Mouse (Mus musculus) retina, postnatal 1 day (tissue): ENCODE data around the gene Tldc2.

Source experiments
- DNase-seq: peaks from one replicate; pipeline ENCODE4 v3.0.0-alpha.2; 2012

Gene Tldc2

GRCm38 (mm10) chr2:157086796-157087195 lies at the start of gene Tldc2:
Tldc2 (plus strand) TSS chr2:157087055.
- no peak for DNase-seq

GRCm38 (mm10) chr2:157037303-157037702 lies 49.6 kb upstream of the Tldc2 start:
- no peak for DNase-seq

GRCm38 (mm10) chr2:157039900-157040648 lies 46.8 kb upstream of the Tldc2 start:
- DNase-seq, result no peak

GRCm38 (mm10) chr2:157040649-157041046 lies 46.2 kb upstream of the Tldc2 start:
- DNase-seq, result no peak

GRCm38 (mm10) chr2:157041421-157041820 lies 45.4 kb upstream of the Tldc2 start:
- DNase-seq, result no peak

- no peak for DNase-seq
Observed at GRCm38 (mm10) chr2:157043556-157043955, 43.3 kb upstream of the Tldc2 start.

- peak; percentile 32 for DNase-seq
Observed at GRCm38 (mm10) chr2:157043987-157044386, 42.9 kb upstream of the Tldc2 start.

GRCm38 (mm10) chr2:157045932-157046331 lies 40.9 kb upstream of the Tldc2 start:
- no peak for DNase-seq

GRCm38 (mm10) chr2:157046956-157047355 lies 39.9 kb upstream of the Tldc2 start:
- DNase-seq, result no peak

GRCm38 (mm10) chr2:157048395-157049181 lies 38.3 kb upstream of the Tldc2 start:
- DNase-seq, result no peak

GRCm38 (mm10) chr2:157049831-157050243 lies 37.0 kb upstream of the Tldc2 start:
- peak; percentile 90 for DNase-seq

GRCm38 (mm10) chr2:157052448-157052847 lies 34.4 kb upstream of the Tldc2 start:
- DNase-seq, result no peak

GRCm38 (mm10) chr2:157053124-157053523 lies 33.7 kb upstream of the Tldc2 start:
- no peak for DNase-seq

- no peak for DNase-seq
Observed at GRCm38 (mm10) chr2:157053787-157054186, 33.1 kb upstream of the Tldc2 start.

GRCm38 (mm10) chr2:157054297-157054696 lies 32.6 kb upstream of the Tldc2 start:
- no peak for DNase-seq

GRCm38 (mm10) chr2:157054816-157055215 lies 32.0 kb upstream of the Tldc2 start:
- DNase-seq, result no peak

GRCm38 (mm10) chr2:157055721-157056120 lies 31.1 kb upstream of the Tldc2 start:
- no peak for DNase-seq

GRCm38 (mm10) chr2:157057186-157057585 lies 29.7 kb upstream of the Tldc2 start:
- no peak for DNase-seq

GRCm38 (mm10) chr2:157057758-157058157 lies 29.1 kb upstream of the Tldc2 start:
- no peak for DNase-seq

- peak; percentile 92 for DNase-seq
Observed at GRCm38 (mm10) chr2:157058342-157058998, 28.4 kb upstream of the Tldc2 start.

GRCm38 (mm10) chr2:157059166-157059565 lies 27.7 kb upstream of the Tldc2 start:
- no peak for DNase-seq

GRCm38 (mm10) chr2:157060037-157060436 lies 26.8 kb upstream of the Tldc2 start:
- no peak for DNase-seq

- no peak for DNase-seq
Observed at GRCm38 (mm10) chr2:157060557-157061305, 26.1 kb upstream of the Tldc2 start.
